32 mouse cellular contexts compared by ENCODE assay signal in genomic region chr17:43214038-43214437, GRCm38 (mm10). TPM values are rescaled to one million over a fixed set of nuclear protein-coding genes. Genes with fewer than 3 reads are reported as not detected.
DNase-seq lines count a peak whose midpoint lies in the region; ATAC-seq and TF ChIP-seq lines count a peak whose summit lies in the region.
"Had no signal": no experiment of that assay in that cellular context is flagged by ENCODE, and none has a peak within 500 bp of the region (broad histone marks: within the 10 kb centered on the region; RNA-seq: fewer than 3 reads in every experiment).

No protein-coding gene starts in this region.

- DNase-seq in 416B (ENCODE audit: low read depth): peak; percentile 39
- DNase-seq in left cerebral cortex, postnatal 10 days (ENCODE audit: extremely low spot score in 1 of 2, low spot score in 2 of 2): no peak
- no peak for DNase-seq in left cerebral cortex, postnatal 14 days (ENCODE audit: low spot score in 2 of 2)
- DNase-seq: adrenal gland, adult 8-10 months; adrenal gland, postnatal 14 days; adrenal gland, postnatal 36 days; B cell, adult 2 months; cerebellum, adult 11 months; cerebellum, adult 18-20 months; cerebellum, adult 8-10 months; cerebellum, adult 9-11 months; cerebellum, postnatal 14 days; cerebellum, postnatal 36 days; forebrain, postnatal 0 days had no signal

- no peak overlapping the region for H3K4me2 ChIP-seq in kidney, embryonic 15.5 days
- H3K4me2 ChIP-seq: embryonic facial prominence, embryonic 12.5 days; forebrain, embryonic 13.5 days; forebrain, embryonic 15.5 days had no signal

- no peak for TF ChIP-seq CTCF in bone marrow, adult 2 months (IDR thresholded peaks at IDR 0.05; ENCODE audit: control insufficient read depth, insufficient read depth, low read length)

- TF ChIP-seq POLR2A in bone marrow, adult 2 months (IDR thresholded peaks at IDR 0.05; ENCODE audit: borderline replicate concordance, control insufficient read depth, low read depth, low read length): no peak

- H3K27me3 ChIP-seq in kidney, embryonic 15.5 days: no peaks in the 10 kb centered on the region
- H3K27me3 ChIP-seq: CH12.LX; embryonic facial prominence, embryonic 12.5 days; forebrain, embryonic 13.5 days; forebrain, embryonic 15.5 days; Patski had no signal

- H3K9me3 ChIP-seq in kidney, embryonic 15.5 days (replicated peaks): no peaks in the 10 kb centered on the region
- H3K9me3 ChIP-seq: embryonic facial prominence, embryonic 10.5 days; embryonic facial prominence, embryonic 12.5 days; forebrain, embryonic 15.5 days had no signal

- no peaks in the 10 kb centered on the region for H3K36me3 ChIP-seq in kidney, embryonic 15.5 days
- H3K36me3 ChIP-seq: embryonic facial prominence, embryonic 10.5 days; embryonic facial prominence, embryonic 12.5 days; forebrain, embryonic 15.5 days; G1E had no signal

- no peak overlapping the region for H3K9ac ChIP-seq in kidney, embryonic 15.5 days
- H3K9ac ChIP-seq: embryonic facial prominence, embryonic 12.5 days; forebrain, embryonic 13.5 days; forebrain, embryonic 15.5 days; forebrain, postnatal 0 days had no signal

- intact Hi-C loops in left cerebral cortex, postnatal 10 days (cut with DNase I): no loop called here
- intact Hi-C loops in left cerebral cortex, postnatal 14 days (cut with DNase I): no loop called here

- no peak overlapping the region for H3K4me3 ChIP-seq in bone marrow, adult 2 months (replicated peaks; ENCODE audit: control insufficient read depth, low read depth, low read length)
- no peak overlapping the region for H3K4me3 ChIP-seq in kidney, embryonic 15.5 days (replicated peaks)
- H3K4me3 ChIP-seq: embryonic facial prominence, embryonic 10.5 days; embryonic facial prominence, embryonic 12.5 days; forebrain, embryonic 13.5 days; forebrain, embryonic 15.5 days had no signal

- WGBS in bone marrow, adult 2 months: 40% methylated on average over 1 of the region's 1 CpGs
- 91% methylated on average over 1 of the region's 1 CpGs for WGBS in kidney, embryonic 15.5 days

- peak; percentile 83 for ATAC-seq in granulocyte monocyte progenitor cell, adult 5-6 weeks (replicated peaks; ENCODE audit: poor library complexity, severe bottlenecking)
- ATAC-seq in megakaryocyte progenitor cell, adult 5-6 weeks (replicated peaks; ENCODE audit: poor library complexity): peak; percentile 75
- no peak for ATAC-seq in kidney, embryonic 15.5 days (replicated peaks; ENCODE audit: low FRiP score)
- ATAC-seq in megakaryocyte-erythroid progenitor cell, adult 5-6 weeks (replicated peaks; ENCODE audit: low FRiP score, low TSS enrichment, poor library complexity, severe bottlenecking): no peak
- ATAC-seq: activated CD4-positive, CD25-positive, alpha-beta regulatory T cell, adult 4 months; CD4-positive, CD25-positive, alpha-beta regulatory T cell, adult 4 months; forebrain, embryonic 13.5 days; forebrain, embryonic 15.5 days; forebrain, postnatal 0 days; Patski had no signal

- peaks cover 1% of the 10 kb centered on the region for H3K4me1 ChIP-seq in bone marrow, adult 2 months (ENCODE audit: control insufficient read depth, insufficient read depth, low read length)
- H3K4me1 ChIP-seq in kidney, embryonic 15.5 days: no peaks in the 10 kb centered on the region
- H3K4me1 ChIP-seq: embryonic facial prominence, embryonic 10.5 days; embryonic facial prominence, embryonic 12.5 days; forebrain, embryonic 13.5 days; forebrain, embryonic 15.5 days had no signal

- H3K27ac ChIP-seq in bone marrow, adult 2 months (ENCODE audit: control insufficient read depth, insufficient read depth, low read depth, low read length, poor library complexity): peak overlapping the region; percentile 42; the same call in 1 of the 2 replicates
- H3K27ac ChIP-seq in kidney, embryonic 15.5 days: no peak overlapping the region
- H3K27ac ChIP-seq: embryonic facial prominence, embryonic 10.5 days; embryonic facial prominence, embryonic 12.5 days; forebrain, embryonic 13.5 days; forebrain, embryonic 15.5 days had no signal

RNA-seq across cellular contexts. Expression of gene Adgrf1, which starts 56.1 kb away (rescaled TPM):
- not detected in 2 replicates for polyA plus RNA-seq in bone marrow, adult 2 months (2011; ENCODE audit: insufficient read depth, insufficient read length, low replicate concordance, missing spikeins)
- total RNA-seq in granulocyte monocyte progenitor cell, adult 5-6 weeks (2014; fragmentation: Nextera tagmentation): not detected in 2 replicates
- total RNA-seq in granulocyte monocyte progenitor cell, adult 5-6 weeks (2017): not detected in 2 replicates
- total RNA-seq in megakaryocyte progenitor cell, adult 5-6 weeks (2015): 0.15 TPM in 1 of 2 replicates, not detected in the other
- 0.17 TPM in 1 of 2 replicates, not detected in the other for total RNA-seq in megakaryocyte progenitor cell, adult 5-6 weeks (2017)
- total RNA-seq in left cerebral cortex, postnatal 10 days (2021): not detected
- polyA plus RNA-seq in kidney, embryonic 15.5 days (2015; fragmentation: Nextera tagmentation; extraction: Ambion mirVana): 0.16 and 0.42 TPM in 2 replicates
- total RNA-seq in megakaryocyte-erythroid progenitor cell, adult 5-6 weeks (2014; fragmentation: Nextera tagmentation): 0.31 TPM in 1 of 2 replicates, not detected in the other
- not detected in 2 replicates for total RNA-seq in megakaryocyte-erythroid progenitor cell, adult 5-6 weeks (2017)
- total RNA-seq in left cerebral cortex, postnatal 14 days (2021): not detected
- total RNA-seq: adrenal gland, adult 18-20 months; adrenal gland, adult 8-10 months; adrenal gland, postnatal 36 days; CH12.LX; forebrain, postnatal 0 days had no signal
- polyA plus RNA-seq: activated CD4-positive, CD25-positive, alpha-beta regulatory T cell, adult 4 months; brain, embryonic 14.5 days; CD4-positive, CD25-positive, alpha-beta regulatory T cell, adult 4 months; embryonic facial prominence, embryonic 10.5 days; embryonic facial prominence, embryonic 12.5 days; embryonic facial prominence, embryonic 14.5 days; forebrain, embryonic 11.5 days; forebrain, embryonic 13.5 days; forebrain, embryonic 15.5 days; forebrain, postnatal 0 days; G1E had no signal

Comparison
In these comparisons a context has a peak if more than half of its experiments do, and no peak if none do; other contexts are left out.
1. ATAC-seq: peak in granulocyte monocyte progenitor cell, adult 5-6 weeks (single experiment) and megakaryocyte progenitor cell, adult 5-6 weeks (single experiment); none in kidney, embryonic 15.5 days (single experiment) and megakaryocyte-erythroid progenitor cell, adult 5-6 weeks (single experiment).